ENCODE assay signal across 21 mouse cellular contexts in genomic region chr13:46532276-46532675, GRCm38 (mm10). TPM values are rescaled to one million over a fixed set of nuclear protein-coding genes. Genes with fewer than 3 reads are reported as not detected.
DNase-seq lines count a peak whose midpoint lies in the region; ATAC-seq and TF ChIP-seq lines count a peak whose summit lies in the region.
"Had no signal": no experiment of that assay in that cellular context is flagged by ENCODE, and none has a peak within 500 bp of the region (broad histone marks: within the 10 kb centered on the region; RNA-seq: fewer than 3 reads in every experiment).

No protein-coding gene starts in this region.

- no peak overlapping the region for H3K4me2 ChIP-seq in heart, embryonic 12.5 days
- no peak overlapping the region for H3K4me2 ChIP-seq in midbrain, embryonic 13.5 days (replicated peaks)

- H3K4me1 ChIP-seq in heart, embryonic 12.5 days (replicated peaks): peaks cover 38% of the 10 kb centered on the region
- H3K4me1 ChIP-seq in heart, embryonic 10.5 days: peaks cover 44% of the 10 kb centered on the region
- H3K4me1 ChIP-seq in midbrain, embryonic 10.5 days: peaks cover 42% of the 10 kb centered on the region
- peaks cover 20% of the 10 kb centered on the region for H3K4me1 ChIP-seq in midbrain, embryonic 13.5 days (replicated peaks)

- no peak overlapping the region for H3K4me3 ChIP-seq in gastrocnemius, adult 2 months
- no peak overlapping the region for H3K4me3 ChIP-seq in heart, embryonic 12.5 days
- H3K4me3 ChIP-seq in heart, embryonic 10.5 days: no peak overlapping the region
- H3K4me3 ChIP-seq in midbrain, embryonic 10.5 days: no peak overlapping the region
- H3K4me3 ChIP-seq in midbrain, embryonic 13.5 days (replicated peaks): no peak overlapping the region

- TF ChIP-seq CTCF in gastrocnemius, adult 2 months (IDR thresholded peaks at IDR 0.05): no peak

- no peaks in the 10 kb centered on the region for H3K9me3 ChIP-seq in heart, embryonic 12.5 days (replicated peaks)
- H3K9me3 ChIP-seq in heart, embryonic 10.5 days: no peaks in the 10 kb centered on the region
- no peaks in the 10 kb centered on the region for H3K9me3 ChIP-seq in midbrain, embryonic 10.5 days (replicated peaks)
- no peaks in the 10 kb centered on the region for H3K9me3 ChIP-seq in midbrain, embryonic 13.5 days
- H3K9me3 ChIP-seq: G1E had no signal

- H3K27me3 ChIP-seq in heart, embryonic 12.5 days (replicated peaks): no peaks in the 10 kb centered on the region
- H3K27me3 ChIP-seq in heart, embryonic 10.5 days (ENCODE audit: insufficient read depth, poor library complexity, severe bottlenecking): no peaks in the 10 kb centered on the region
- H3K27me3 ChIP-seq in midbrain, embryonic 10.5 days (ENCODE audit: low read depth, poor library complexity, severe bottlenecking): peaks cover 66% of the 10 kb centered on the region
- peaks cover 29% of the 10 kb centered on the region for H3K27me3 ChIP-seq in midbrain, embryonic 13.5 days

- no peak for DNase-seq in gastrocnemius, adult 2 months
- DNase-seq in gastrocnemius, adult 8-10 months (ENCODE audit: low spot score in 2 of 2): no peak
- peak; percentile 82 for DNase-seq in heart, adult 11 months
- peak; percentile 56 for DNase-seq in heart, embryonic 10.5 days (ENCODE audit: low spot score)
- no peak for DNase-seq in heart, postnatal 36 days
- DNase-seq in midbrain, embryonic 10.5 days (ENCODE audit: low spot score): no peak
- DNase-seq: adrenal gland, adult 2 months; adrenal gland, adult 8-10 months; adrenal gland, postnatal 10 days; adrenal gland, postnatal 14 days; adrenal gland, postnatal 25 days; adrenal gland, postnatal 36 days; B cell, adult 2 months; cerebellum, adult 11 months; cerebellum, adult 11-12 months had no signal

- ATAC-seq in heart, embryonic 12.5 days (ENCODE audit: insufficient number of reproducible peaks, low FRiP score): no peak
- ATAC-seq in midbrain, embryonic 13.5 days: no peak
- ATAC-seq: activated CD4-positive, CD25-positive, alpha-beta regulatory T cell, adult 4 months; CD4-positive, CD25-positive, alpha-beta regulatory T cell, adult 4 months; Patski had no signal

- 85% methylated on average over 7 of the region's 7 CpGs for WGBS in heart, embryonic 12.5 days
- WGBS in heart, embryonic 10.5 days: 84% methylated on average over 7 of the region's 7 CpGs
- 93% methylated on average over 7 of the region's 7 CpGs for WGBS in midbrain, embryonic 10.5 days
- WGBS in midbrain, embryonic 13.5 days: 92% methylated on average over 7 of the region's 7 CpGs

- H3K36me3 ChIP-seq in heart, embryonic 12.5 days: peaks cover 26% of the 10 kb centered on the region
- H3K36me3 ChIP-seq in heart, embryonic 10.5 days: peaks cover 14% of the 10 kb centered on the region
- H3K36me3 ChIP-seq in midbrain, embryonic 10.5 days: no peaks in the 10 kb centered on the region
- H3K36me3 ChIP-seq in midbrain, embryonic 13.5 days: no peaks in the 10 kb centered on the region
- H3K36me3 ChIP-seq: G1E had no signal

- H3K27ac ChIP-seq in gastrocnemius, adult 2 months: peak overlapping the region; percentile 89
- no peak overlapping the region for H3K27ac ChIP-seq in heart, embryonic 12.5 days (ENCODE audit: poor library complexity, severe bottlenecking)
- H3K27ac ChIP-seq in heart, embryonic 10.5 days: no peak overlapping the region
- peak overlapping the region; percentile 33; the same call in 1 of the 2 replicates for H3K27ac ChIP-seq in midbrain, embryonic 10.5 days (replicated peaks)
- no peak overlapping the region for H3K27ac ChIP-seq in midbrain, embryonic 13.5 days

- no peak overlapping the region for H3K9ac ChIP-seq in heart, embryonic 12.5 days
- no peak overlapping the region for H3K9ac ChIP-seq in midbrain, embryonic 13.5 days (replicated peaks)

- intact Hi-C loops in gastrocnemius, adult 2 months (cut with DNase I): no loop called here
- intact Hi-C loops in heart, postnatal 36 days (cut with DNase I): no loop called here

RNA-seq across cellular contexts. Expression of gene Cap2, which starts 30.6 kb away (rescaled TPM):
- total RNA-seq in gastrocnemius, adult 2 months (2021): 100 to 1,000 TPM; 270 TPM
- total RNA-seq in gastrocnemius, adult 8-10 months (2022): 100 to 1,000 TPM; 252 to 331 (median 305) TPM
- polyA plus RNA-seq in heart, embryonic 12.5 days (2016; fragmentation: Nextera tagmentation; extraction: Ambion mirVana): 175 and 177 TPM in 2 replicates
- polyA plus RNA-seq in heart, embryonic 10.5 days (2016; fragmentation: Nextera tagmentation; extraction: Ambion mirVana): 101 and 175 TPM in 2 replicates
- 100 to 1,000 TPM; 141 to 147 TPM for total RNA-seq in heart, postnatal 36 days (2021)
- polyA plus RNA-seq in midbrain, embryonic 10.5 days (2016; fragmentation: Nextera tagmentation; extraction: Ambion mirVana): 9.2 and 11.2 TPM in 2 replicates
- polyA plus RNA-seq in midbrain, embryonic 13.5 days (2015; fragmentation: Nextera tagmentation; extraction: Ambion mirVana): 8.1 and 8.9 TPM in 2 replicates
- polyA plus RNA-seq: G1E, Patski had no signal

Comparison
In these comparisons a context has a peak if more than half of its experiments do, and no peak if none do; other contexts are left out.
1. DNase-seq: peak in heart, adult 11 months (single experiment) and heart, embryonic 10.5 days (single experiment); none in gastrocnemius, adult 2 months (single experiment), gastrocnemius, adult 8-10 months (0 of 2), heart, postnatal 36 days (0 of 2) and midbrain, embryonic 10.5 days (single experiment).
2. H3K27ac ChIP-seq: peak in gastrocnemius, adult 2 months (single experiment) and midbrain, embryonic 10.5 days (single experiment); none in heart, embryonic 12.5 days (single experiment), heart, embryonic 10.5 days (single experiment) and midbrain, embryonic 13.5 days (single experiment).